Mouse (Mus musculus): Measurements from ENCODE around the gene Lsm4.

GRCm38 (mm10) chr8:70660273-70660725, 12.7 kb upstream of the Lsm4 start, which contains the start of gene Pgpep1:
- TF ChIP-seq CTCF (IDR thresholded peaks at IDR 0.05; ENCODE audit: low read depth, low read length): no peak
- no peak for TF ChIP-seq POLR2A (IDR thresholded peaks at IDR 0.05; ENCODE audit: extremely low read depth, insufficient read depth, low read length)

Measured in liver, adult 2 months (tissue).